Mouse (Mus musculus) urinary bladder, adult 2 months (tissue): ENCODE measurements around the gene Pde5a. TPM values are rescaled to one million over a fixed set of nuclear protein-coding genes. Genes with fewer than 3 reads are reported as not detected.

Source experiments
- DNase-seq: peaks from one replicate; pipeline ENCODE4 v3.0.0; 2022; ENCODE audit warnings: low spot score
- polyA plus RNA-seq: library from polyadenylated mRNA; depleted of rRNA; stranded (reverse); fragments of >200 nt; gene quantifications from 2 replicates; pipeline ENCODE4 v1.2.3, GENCODE M21; 2012

The Pde5a gene
- polyA plus RNA-seq, 1 experiment, result 115 TPM

DNA sequence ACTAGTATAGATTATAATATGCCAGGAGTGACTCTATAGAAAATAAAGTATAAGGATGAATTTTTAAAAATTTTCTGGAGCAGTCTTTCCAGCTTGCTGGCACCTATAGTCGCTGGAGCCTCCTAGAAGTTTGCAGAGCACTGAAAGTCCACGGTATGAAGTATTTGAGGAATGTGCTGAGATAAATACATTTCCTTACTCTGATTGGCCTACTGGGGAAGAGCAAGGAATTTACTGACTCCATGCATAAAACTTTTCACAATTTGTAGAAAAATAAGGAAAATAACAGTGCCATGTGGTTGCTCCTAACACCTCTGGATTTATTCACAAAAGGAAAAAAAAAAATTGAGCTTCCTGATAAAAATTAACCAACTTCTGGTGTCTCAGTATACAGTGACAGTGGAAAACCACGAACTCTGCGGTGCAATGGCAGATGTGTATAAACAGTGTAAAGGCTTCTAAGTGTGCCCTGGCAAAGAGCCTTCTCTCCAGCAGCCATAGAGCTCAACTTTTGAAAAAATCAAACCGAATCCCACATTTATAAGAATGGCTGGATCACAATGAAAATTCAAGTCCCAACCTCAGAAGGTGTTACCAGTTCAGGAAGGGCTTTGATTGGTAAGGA is 119.8 kb downstream of the Pde5a start:
- DNase-seq, result no peak

DNA sequence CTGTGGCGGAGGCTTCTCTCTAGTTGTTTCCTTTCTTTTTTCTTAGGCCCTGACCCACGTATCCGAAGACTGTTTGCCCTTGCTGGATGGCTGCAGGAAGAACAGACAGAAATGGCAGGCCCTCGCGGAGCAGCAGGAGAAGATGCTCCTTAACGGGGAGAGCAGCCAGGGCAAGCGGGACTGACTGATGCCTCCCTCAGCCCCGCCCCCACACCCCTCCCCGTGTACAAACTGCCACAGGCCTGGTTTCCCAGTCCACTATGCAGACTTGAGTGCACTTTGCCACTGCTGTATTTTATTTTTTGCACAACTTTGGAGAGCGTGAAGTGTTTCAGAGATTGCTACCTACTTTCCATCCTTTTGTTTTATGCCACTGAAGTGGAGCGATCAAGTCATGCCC is 126.4 kb downstream of the Pde5a start:
- DNase-seq, result no peak

DNA sequence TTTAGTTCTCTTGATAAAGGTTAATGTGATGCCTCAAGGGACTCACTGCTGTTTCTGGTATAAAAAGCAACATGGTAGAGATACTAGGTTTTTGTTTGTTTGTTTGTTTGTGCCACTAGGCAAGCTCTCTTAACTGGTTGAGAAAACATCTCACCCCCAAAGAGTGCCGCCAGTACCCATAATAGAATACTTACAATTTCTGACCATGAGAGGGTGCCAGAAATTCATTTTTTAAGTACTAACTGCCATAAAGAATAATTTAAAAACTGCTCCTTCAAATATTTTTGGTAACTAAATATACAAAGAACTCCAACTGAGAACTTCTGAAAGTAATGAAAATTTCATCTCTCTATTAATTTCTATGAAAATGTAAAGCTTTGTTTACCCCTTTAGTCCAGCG is 131.1 kb downstream of the Pde5a start:
- no peak for DNase-seq

DNA sequence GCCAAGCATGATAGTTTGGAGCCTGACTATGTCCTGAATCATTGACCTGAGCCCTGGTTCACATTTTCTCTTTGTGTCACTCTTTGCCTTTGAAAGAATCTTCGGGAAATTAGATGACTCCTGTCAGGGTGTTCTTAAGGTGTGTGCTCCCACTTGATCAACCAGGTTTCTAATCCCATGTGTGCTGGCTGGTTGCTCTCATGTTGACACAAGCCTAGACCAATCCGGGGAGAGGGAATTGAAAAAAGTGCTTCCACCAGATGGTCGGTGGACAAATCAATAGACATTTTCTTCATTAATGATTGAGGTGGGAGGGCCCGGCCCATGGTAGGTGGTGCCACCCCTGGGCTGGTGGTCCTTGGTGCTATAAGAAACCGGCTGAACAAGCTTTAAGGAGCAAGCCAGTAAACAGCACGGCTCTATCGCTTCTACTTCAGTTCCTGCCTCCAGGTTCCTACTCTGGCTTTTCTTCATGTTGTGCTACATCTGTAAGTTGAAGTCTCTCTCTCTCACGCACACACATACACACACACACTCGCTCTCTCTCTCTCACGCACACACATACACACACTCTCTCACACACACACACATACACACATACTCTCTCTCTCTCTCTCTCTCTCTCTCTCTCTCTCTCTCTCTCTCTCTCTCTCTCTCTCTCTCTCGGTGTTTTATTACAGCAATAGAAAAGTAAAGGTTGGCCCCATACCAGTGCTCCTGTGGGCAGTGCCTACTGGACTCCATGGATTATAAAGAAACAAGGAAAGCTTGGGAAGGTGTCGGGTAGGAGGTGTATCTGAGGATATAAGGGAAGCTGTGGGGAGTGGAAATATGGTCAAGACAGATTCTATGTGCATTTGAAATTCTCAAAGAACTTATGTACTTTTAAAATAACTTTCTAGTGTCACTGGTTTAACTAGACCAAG is 132.1 kb downstream of the Pde5a start:
- no peak for DNase-seq

DNA sequence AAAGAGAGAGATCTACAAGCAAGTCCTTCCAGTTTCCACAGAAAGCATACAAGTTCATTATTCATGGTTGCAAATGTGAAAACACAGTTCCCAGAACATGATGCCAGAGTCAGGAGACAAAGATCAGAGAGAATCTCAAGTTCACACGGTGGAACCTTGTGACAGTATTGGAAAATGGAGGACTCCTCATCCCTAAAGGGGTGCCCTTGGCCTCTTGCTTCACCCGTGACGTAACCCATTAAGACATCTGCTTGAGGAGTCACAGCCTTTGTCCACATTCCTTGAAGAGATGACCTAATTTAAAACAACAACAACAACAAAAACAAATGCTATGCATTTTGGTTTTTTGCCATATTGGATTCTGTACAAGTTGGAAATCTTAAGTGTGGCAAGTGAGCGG is 136.3 kb downstream of the Pde5a start:
- no peak for DNase-seq

DNA sequence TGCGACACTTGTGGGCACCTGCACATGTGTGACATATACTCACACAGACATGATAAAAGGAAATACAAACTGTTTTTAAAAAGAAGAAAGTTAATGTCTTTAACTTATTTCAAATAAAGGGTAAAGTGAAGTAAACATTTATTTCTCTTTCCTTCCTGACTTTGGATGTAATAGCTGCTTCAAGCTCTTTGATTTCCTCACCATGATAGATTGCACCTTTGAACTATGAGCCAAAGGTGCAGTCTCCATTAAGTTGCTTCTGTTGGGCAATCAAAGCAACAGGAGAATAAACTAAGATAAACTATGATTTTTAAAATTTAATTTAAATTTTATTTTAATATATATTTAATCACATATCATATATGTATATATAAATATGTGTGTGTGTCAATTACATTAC is 139.5 kb downstream of the Pde5a start:
- DNase-seq, result no peak

DNA sequence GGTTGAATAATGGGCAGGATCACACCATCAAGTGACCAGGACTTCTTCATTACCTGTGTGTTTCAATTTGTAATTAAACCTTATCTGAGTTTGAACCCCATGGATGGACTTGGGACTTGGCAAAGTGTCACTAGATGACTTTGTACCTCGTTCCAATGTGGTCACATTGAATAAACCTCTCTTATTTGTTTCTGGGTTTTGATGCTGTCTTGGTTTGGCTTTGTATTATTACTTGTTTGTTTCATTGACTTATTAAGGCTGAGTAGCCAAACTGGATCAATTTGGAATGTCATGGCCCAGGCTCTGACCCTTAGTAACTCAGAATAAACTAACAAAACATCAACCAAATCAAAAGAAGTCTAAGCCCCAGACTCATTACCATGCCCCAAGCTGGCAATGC is 142.8 kb downstream of the Pde5a start:
- DNase-seq, result no peak

DNA sequence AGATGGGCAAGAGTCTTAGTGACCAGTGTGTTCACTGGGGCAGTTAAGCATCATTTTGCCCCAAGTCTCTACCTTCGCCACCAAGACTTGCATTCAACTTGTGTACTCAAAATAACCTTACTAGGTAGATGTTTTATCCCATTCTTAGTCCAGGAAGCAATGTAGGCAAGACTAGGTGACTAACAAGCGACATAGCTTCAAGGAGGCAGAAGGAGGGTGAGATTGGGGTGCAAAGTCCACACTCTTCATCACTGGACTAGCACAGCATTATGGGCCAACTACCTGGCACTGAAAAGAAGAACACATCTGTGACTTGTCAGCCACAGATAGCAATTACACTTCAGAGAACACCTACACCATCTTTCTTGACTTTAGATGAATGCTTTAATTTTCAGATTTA is 148.1 kb downstream of the Pde5a start:
- no peak for DNase-seq

DNA sequence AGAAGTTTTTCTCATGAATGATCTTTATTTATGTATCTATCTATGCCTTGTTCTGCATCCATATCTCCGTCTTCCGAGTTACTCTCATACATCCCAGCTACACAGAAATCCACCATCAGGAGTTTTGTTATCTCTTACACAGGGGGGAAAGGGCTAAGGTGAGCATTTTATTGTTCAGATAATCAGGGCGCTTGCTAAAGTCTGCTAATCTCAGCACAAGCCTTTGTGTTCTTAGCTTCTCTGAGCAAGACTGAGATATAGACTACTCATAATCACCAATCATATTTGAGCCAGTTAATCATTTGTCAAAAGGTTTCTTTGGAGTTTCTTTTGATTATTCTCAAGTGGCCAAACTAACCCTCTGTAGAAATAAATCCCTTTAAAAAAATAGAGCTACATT is 148.8 kb downstream of the Pde5a start:
- no peak for DNase-seq

DNA sequence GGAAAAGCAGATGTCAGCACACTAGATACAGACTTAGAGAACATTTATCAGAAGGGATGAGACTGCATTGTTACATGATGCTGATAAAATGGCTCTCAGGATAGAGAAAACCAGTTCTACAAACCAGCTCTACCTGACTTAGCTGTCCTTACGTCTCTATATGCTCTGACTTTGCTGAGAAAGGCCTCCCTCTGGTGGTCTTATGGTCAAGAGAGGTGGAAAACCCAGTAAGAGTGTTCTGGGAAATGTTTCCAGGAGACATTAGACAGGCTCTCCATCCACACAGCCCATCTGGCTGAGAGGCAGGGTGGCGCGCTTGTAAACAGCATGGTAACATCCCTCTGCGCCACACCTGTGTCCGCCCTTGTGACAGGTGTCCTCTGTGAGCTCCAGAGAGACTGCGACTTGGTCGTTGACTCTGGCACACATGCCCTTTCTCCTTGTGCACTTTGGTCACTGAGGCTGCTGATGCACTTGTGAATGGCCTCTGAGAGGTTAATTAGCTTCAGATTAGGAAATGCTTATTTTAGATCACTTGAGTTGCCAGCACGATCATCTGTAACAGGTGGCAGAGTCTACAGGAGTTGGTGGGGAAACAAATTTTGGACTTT is 150.1 kb downstream of the Pde5a start:
- no peak for DNase-seq

DNA sequence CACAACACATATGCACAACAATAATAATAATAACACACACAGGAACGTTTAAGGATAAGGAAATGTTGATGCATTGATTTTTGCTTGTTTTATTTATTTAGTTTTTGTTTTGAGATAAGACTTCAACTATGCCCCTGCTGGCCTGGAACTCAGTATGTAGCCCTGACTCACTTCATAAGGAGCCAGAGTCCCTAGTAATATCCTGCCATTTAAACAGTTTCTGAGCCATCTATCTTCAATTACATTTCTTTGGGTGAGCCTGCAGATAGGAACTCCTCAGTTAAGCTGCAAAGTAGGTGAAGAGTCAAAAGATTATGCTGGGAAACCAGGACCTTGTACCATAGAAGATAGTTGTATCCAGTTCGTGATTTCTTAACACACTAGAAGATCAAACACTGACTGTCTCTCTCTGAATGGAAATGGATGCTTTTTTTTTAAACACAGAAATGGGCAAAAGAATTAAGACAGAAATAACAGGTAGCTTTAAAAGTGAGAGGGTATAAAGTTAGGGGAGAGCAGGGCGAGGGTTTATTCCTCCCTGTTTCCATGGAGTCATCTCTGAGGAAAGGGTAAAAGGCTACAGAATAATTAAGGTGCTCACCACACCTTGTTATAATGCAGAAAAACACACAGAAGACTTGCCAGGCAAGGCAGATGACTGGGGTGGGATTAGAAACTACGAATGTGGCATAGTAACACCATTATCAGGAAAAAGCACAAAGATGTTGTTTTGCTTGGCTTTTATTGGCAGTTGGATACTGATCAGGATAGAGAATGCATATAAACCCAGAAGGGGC is 159.0 kb downstream of the Pde5a start:
- DNase-seq, result no peak

DNA sequence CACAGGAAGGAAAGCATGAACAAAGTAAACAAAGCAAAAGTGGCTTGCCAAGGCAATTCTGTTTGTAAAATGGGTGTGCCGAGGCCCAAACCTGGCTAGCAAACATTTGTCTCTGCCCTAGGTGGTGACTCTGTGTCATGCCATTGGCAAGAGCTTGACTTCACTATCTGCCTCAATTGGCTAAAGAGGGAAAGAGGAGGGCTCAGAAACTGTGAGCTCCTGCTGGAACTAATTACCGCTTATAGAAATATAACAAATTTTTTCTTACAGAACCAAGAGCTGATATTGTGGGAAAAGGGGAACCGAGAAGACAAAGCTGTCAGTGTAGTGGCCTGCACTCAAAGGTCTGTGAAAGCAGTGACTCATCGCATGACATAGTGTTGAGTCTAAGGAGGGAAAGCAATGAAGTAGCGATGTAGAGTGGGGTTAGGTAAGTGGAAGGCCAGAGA is 159.6 kb downstream of the Pde5a start:
- no peak for DNase-seq

DNA sequence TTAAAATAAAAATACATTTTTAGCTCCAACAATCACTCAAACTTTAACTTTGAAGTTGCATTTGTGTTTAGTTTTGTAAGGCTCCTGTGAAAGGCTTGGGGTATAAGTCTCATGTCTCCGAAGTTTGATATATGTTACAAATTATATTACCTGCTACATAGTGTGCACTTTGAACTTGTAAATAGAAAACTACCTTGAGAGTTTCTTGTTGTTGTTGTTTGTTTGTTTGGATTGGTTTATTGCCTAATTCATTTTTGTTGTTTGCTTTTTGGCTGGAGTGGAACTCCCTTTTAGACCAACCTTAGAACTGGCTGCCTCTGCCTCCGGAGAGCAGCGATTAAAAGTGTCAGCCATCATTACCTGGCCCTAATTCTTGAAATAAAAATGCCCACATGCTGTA is 166.0 kb downstream of the Pde5a start, which contains the start of gene Fabp2:
Fabp2 (plus strand) TSS at position 301 of the 400 bp plus-strand sequence.
- DNase-seq, result no peak

DNA sequence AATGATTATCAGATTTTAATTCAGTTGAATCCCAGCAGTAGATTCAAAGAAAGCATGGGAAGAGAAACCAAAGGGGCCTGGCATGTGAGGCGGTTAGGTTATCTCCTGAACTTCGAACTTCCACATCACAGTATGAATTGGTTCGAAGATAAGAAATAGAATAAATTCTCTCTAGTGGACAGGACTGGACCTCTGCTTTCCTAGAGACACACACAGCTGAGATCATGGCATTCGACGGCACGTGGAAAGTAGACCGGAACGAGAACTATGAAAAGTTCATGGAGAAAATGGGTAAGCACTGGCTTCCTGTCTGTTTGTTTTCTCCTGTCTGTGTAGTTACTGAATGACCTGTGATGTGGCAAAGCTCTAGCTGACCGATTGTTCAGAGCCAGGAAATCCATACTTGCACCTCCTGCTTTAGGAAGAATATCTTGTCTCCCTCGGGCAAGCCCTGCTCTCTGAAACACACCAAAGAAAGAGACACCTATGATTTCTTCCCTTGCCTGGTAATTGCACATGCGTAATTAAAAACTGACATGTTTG is 166.5 kb downstream of the Pde5a start:
- no peak for DNase-seq

DNA sequence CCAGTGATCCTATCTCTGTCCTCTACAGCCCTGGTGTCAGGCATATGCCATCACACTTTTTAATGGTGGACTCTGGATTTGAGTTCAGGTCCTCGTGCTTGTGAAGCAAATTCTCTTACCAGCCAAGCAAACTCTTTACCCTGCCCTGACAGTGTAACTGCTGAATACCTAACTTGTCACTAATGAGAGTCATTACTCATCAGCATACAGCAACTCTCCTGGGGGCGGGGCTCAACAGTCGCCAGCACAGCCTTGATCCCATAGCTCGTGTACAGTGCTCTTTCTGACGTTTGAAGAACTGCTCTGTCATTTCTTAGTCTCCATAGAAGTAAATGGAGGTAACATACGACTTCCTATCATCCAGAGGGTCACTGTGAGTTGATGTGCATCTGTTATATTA is 169.5 kb downstream of the Pde5a start:
- no peak for DNase-seq

DNA sequence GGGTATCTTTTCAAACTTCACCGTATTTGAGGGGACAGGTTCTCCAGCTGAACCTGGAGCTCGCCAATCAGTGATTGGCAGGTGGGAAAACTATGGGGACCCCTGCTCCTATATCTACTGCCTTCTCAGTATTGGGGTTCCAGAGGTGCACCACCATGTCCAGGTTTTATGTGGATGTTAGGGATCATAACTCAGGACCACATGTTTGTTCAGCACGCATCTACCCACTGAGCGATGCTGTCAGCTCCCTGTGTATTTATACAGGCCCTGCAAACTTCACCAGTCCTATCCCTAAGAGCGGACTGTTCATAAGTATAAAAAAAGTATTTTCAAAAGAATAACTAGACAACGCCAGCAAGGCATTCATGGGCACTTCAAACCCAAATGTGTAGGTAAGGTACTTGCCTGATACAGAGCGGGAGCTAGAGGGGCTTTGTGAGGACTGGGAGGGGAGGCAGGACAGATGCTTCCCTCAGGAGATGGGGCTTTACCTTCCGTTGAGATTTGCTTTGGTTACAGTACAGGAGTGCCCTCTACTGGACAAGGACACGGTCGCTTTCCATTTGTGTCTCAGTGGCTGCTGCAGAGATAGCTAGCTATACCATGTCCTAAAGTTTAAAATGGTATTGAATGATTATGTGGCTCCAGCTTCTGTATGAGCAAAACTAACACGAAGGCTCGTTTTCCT is 175.1 kb downstream of the Pde5a start:
- DNase-seq, result no peak

DNA sequence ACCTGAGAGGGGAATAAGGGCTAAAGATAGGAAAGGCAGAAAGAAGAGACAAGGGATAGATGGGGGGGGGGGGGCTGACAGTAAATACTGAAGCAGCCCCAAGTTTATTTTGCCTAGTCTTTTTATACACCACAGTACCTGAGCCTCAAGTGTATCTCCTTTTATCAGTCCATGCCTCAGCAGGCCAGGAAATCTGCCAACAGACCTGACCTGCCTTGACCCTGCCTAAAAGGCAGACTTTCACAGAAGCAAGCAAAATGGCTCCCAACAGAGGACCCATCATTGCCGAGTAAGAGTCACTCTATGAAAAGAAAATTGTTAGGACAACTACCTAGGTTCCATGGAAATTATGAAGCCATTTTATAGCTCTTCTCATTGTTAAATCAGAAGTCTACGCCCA is 179.1 kb downstream of the Pde5a start:
- no peak for DNase-seq
